Mouse (Mus musculus): ENCODE results near the gene Nadsyn1. TPM values are rescaled to one million over a fixed set of nuclear protein-coding genes. Genes with fewer than 3 reads are reported as not detected.

Gene Nadsyn1
- polyA plus RNA-seq, 1 experiment from 2014 or later, result 10.4 TPM

- Histone ChIP-seq H3K4me1 (no peaks in the 10 kb centered on the region), H3K4me3 (no peak overlapping the region), H3K27ac (no peak overlapping the region), H3K9me3 (replicated peaks) (no peaks in the 10 kb centered on the region), H3K36me3 (peaks cover 26% of the 10 kb centered on the region), H3K27me3 (ENCODE audit: low read depth, poor library complexity, severe bottlenecking) (no peaks in the 10 kb centered on the region)
- WGBS, result 82% methylated on average over 6 of the region's 6 CpGs
- DNase-seq (ENCODE audit: low spot score), result no peak
Observed at GRCm38 (mm10) chr7:143792336-143792985, 30.2 kb downstream of the Nadsyn1 start.

- Histone ChIP-seq H3K36me3 (no peaks in the 10 kb centered on the region), H3K4me1 (peaks cover 25% of the 10 kb centered on the region), H3K27ac (peak within 1 kb of the TSS; percentile 87), H3K9me3 (replicated peaks) (no peaks in the 10 kb centered on the region), H3K27me3 (ENCODE audit: low read depth, poor library complexity, severe bottlenecking) (peaks cover 6% of the 10 kb centered on the region; the same call in 1 of the 2 replicates), H3K4me3 (peak within 1 kb of the TSS; percentile 58)
- DNase-seq (ENCODE audit: low spot score), result peak; percentile 76
- 4% methylated on average over 21 of the region's 21 CpGs for WGBS
Observed at GRCm38 (mm10) chr7:143783996-143784829, 38.4 kb downstream of the Nadsyn1 start, which contains the start of gene Mrgpre. Gene Mrgpre (minus strand): TSS chr7:143784500.

GRCm38 (mm10) chr7:143783378-143783995 is 39.2 kb downstream of the Nadsyn1 start:
- Histone ChIP-seq H3K9me3 (replicated peaks) (no peaks in the 10 kb centered on the region), H3K36me3 (no peaks in the 10 kb centered on the region), H3K27me3 (ENCODE audit: low read depth, poor library complexity, severe bottlenecking) (peaks cover 6% of the 10 kb centered on the region; the same call in 1 of the 2 replicates), H3K4me1 (peaks cover 25% of the 10 kb centered on the region), H3K4me3 (peak overlapping the region; percentile 58), H3K27ac (peak overlapping the region; percentile 87)
- no peak for DNase-seq (ENCODE audit: low spot score)
- WGBS, result 13% methylated on average over 6 of the region's 6 CpGs

- Histone ChIP-seq H3K4me3 (no peak overlapping the region), H3K36me3 (no peaks in the 10 kb centered on the region), H3K4me1 (no peaks in the 10 kb centered on the region), H3K27me3 (ENCODE audit: low read depth, poor library complexity, severe bottlenecking) (peaks cover 6% of the 10 kb centered on the region; the same call in 1 of the 2 replicates), H3K9me3 (replicated peaks) (no peaks in the 10 kb centered on the region), H3K27ac (no peak overlapping the region)
- 74% methylated on average over 2 of the region's 2 CpGs for WGBS
- no peak for DNase-seq (ENCODE audit: low spot score)
Observed at GRCm38 (mm10) chr7:143777375-143777774, 45.3 kb downstream of the Nadsyn1 start.

GRCm38 (mm10) chr7:143776137-143776536 is 46.5 kb downstream of the Nadsyn1 start:
- DNase-seq (ENCODE audit: low spot score), result no peak
- Histone ChIP-seq H3K4me3 (no peak overlapping the region), H3K27ac (no peak overlapping the region), H3K4me1 (no peaks in the 10 kb centered on the region), H3K27me3 (ENCODE audit: low read depth, poor library complexity, severe bottlenecking) (peaks cover 6% of the 10 kb centered on the region; the same call in 1 of the 2 replicates), H3K9me3 (replicated peaks) (no peaks in the 10 kb centered on the region), H3K36me3 (no peaks in the 10 kb centered on the region)
- WGBS, result 26% methylated on average over 3 of the region's 3 CpGs

- no peak overlapping the region for H3K4me3 ChIP-seq
- no peak for DNase-seq (ENCODE audit: low spot score)
- H3K27ac ChIP-seq, result no peak overlapping the region
- H3K36me3 ChIP-seq, result no peaks in the 10 kb centered on the region
- no peaks in the 10 kb centered on the region for H3K9me3 ChIP-seq (replicated peaks)
- 65% methylated on average over 1 of the region's 1 CpGs for WGBS
- no peaks in the 10 kb centered on the region for H3K4me1 ChIP-seq
- peaks cover 26% of the 10 kb centered on the region for H3K27me3 ChIP-seq (ENCODE audit: low read depth, poor library complexity, severe bottlenecking)
Observed at GRCm38 (mm10) chr7:143769461-143769860, 53.2 kb downstream of the Nadsyn1 start.

GRCm38 (mm10) chr7:143768267-143768666 is 54.4 kb downstream of the Nadsyn1 start:
- WGBS, result 79% methylated on average over 6 of the region's 6 CpGs
- no peak for DNase-seq (ENCODE audit: low spot score)
- H3K9me3 ChIP-seq (replicated peaks), result no peaks in the 10 kb centered on the region
- no peaks in the 10 kb centered on the region for H3K4me1 ChIP-seq
- H3K27ac ChIP-seq, result no peak overlapping the region
- peaks cover 35% of the 10 kb centered on the region for H3K27me3 ChIP-seq (ENCODE audit: low read depth, poor library complexity, severe bottlenecking)
- no peaks in the 10 kb centered on the region for H3K36me3 ChIP-seq
- no peak overlapping the region for H3K4me3 ChIP-seq

- Histone ChIP-seq H3K27me3 (ENCODE audit: low read depth, poor library complexity, severe bottlenecking) (peaks cover 35% of the 10 kb centered on the region), H3K27ac (no peak within 1 kb of the TSS), H3K4me1 (no peaks in the 10 kb centered on the region), H3K4me3 (no peak within 1 kb of the TSS), H3K9me3 (replicated peaks) (no peaks in the 10 kb centered on the region), H3K36me3 (no peaks in the 10 kb centered on the region)
- DNase-seq (ENCODE audit: low spot score), result no peak
- 49% methylated on average over 6 of the region's 6 CpGs for WGBS
Observed at GRCm38 (mm10) chr7:143766893-143767292, 55.8 kb downstream of the Nadsyn1 start, which contains the start of gene Mrgprg. Gene Mrgprg (minus strand): TSS chr7:143766993.

- Histone ChIP-seq H3K4me3 (no peak overlapping the region), H3K27ac (no peak overlapping the region), H3K27me3 (ENCODE audit: low read depth, poor library complexity, severe bottlenecking) (peaks cover 35% of the 10 kb centered on the region), H3K4me1 (no peaks in the 10 kb centered on the region), H3K9me3 (replicated peaks) (no peaks in the 10 kb centered on the region), H3K36me3 (no peaks in the 10 kb centered on the region)
- no peak for DNase-seq (ENCODE audit: low spot score)
- 80% methylated on average over 19 of the region's 19 CpGs for WGBS
Observed at GRCm38 (mm10) chr7:143764876-143765530, 57.6 kb downstream of the Nadsyn1 start.

GRCm38 (mm10) chr7:143763794-143764193 is 58.9 kb downstream of the Nadsyn1 start:
- peaks cover 37% of the 10 kb centered on the region for H3K27me3 ChIP-seq (ENCODE audit: low read depth, poor library complexity, severe bottlenecking)
- H3K27ac ChIP-seq, result no peak overlapping the region
- WGBS, result 25% methylated on average over 3 of the region's 3 CpGs
- no peaks in the 10 kb centered on the region for H3K36me3 ChIP-seq
- no peaks in the 10 kb centered on the region for H3K9me3 ChIP-seq (replicated peaks)
- no peaks in the 10 kb centered on the region for H3K4me1 ChIP-seq
- no peak overlapping the region for H3K4me3 ChIP-seq
- DNase-seq (ENCODE audit: low spot score), result no peak

GRCm38 (mm10) chr7:143758956-143759355 is 63.7 kb downstream of the Nadsyn1 start:
- Histone ChIP-seq H3K36me3 (no peaks in the 10 kb centered on the region), H3K9me3 (replicated peaks) (no peaks in the 10 kb centered on the region), H3K27me3 (ENCODE audit: low read depth, poor library complexity, severe bottlenecking) (peaks cover 50% of the 10 kb centered on the region), H3K4me1 (peaks cover 16% of the 10 kb centered on the region), H3K4me3 (no peak overlapping the region), H3K27ac (no peak overlapping the region)
- DNase-seq (ENCODE audit: low spot score), result no peak
- 65% methylated on average over 3 of the region's 3 CpGs for WGBS

- no peak overlapping the region for H3K4me3 ChIP-seq
Observed at GRCm38 (mm10) chr7:143757696-143758095, 65.0 kb downstream of the Nadsyn1 start.

More at GRCm38 (mm10) chr7:143757696-143758095, 65.0 kb downstream of the Nadsyn1 start:
- WGBS, result 77% methylated on average over 3 of the region's 3 CpGs
- DNase-seq (ENCODE audit: low spot score), result no peak
- peaks cover 16% of the 10 kb centered on the region for H3K4me1 ChIP-seq
- H3K9me3 ChIP-seq (replicated peaks), result no peaks in the 10 kb centered on the region
- H3K27ac ChIP-seq, result no peak overlapping the region
- no peaks in the 10 kb centered on the region for H3K36me3 ChIP-seq
- peaks cover 53% of the 10 kb centered on the region for H3K27me3 ChIP-seq (ENCODE audit: low read depth, poor library complexity, severe bottlenecking)

Measured in limb, embryonic 10.5 days (tissue).